Mouse (Mus musculus): ENCODE results near the gene H2-Ab1.
A peak's percentile ranks its signal among the peaks of the same experiment; 100 is the strongest.
"Not testable (repeated sequence)": the region's sequence is repeated elsewhere in the genome, so short reads cannot be mapped to it uniquely, and the experiment has no call there.

H2-Ab1 gene

DNA sequence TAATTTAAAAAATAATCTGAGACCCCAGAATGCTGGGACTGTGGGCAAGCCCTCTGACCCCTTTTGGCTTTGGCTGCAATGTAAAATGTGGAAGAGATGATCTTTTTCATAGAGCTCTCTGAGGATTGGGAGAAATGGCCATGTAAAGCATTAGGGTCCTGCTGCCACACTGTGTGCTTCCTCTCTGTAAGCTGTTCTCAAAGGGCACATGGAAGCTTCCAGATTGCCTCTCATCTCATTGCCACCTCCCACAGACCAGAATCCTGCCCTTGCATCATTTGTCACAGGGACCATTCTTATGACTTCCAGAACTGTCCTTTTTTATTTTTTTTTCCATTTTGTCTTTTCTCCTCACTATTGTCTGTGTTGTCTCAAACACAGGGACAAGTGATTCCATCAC is 49.7 kb downstream of the H2-Ab1 start:
- DNase-seq (ENCODE audit: low spot score in 2 of 2) = no peak

- no peak for DNase-seq (ENCODE audit: low spot score in 2 of 2)
These were observed 50.7 kb downstream of the H2-Ab1 start for GRCm38 (mm10) chr17:34308161-34308560.

DNA sequence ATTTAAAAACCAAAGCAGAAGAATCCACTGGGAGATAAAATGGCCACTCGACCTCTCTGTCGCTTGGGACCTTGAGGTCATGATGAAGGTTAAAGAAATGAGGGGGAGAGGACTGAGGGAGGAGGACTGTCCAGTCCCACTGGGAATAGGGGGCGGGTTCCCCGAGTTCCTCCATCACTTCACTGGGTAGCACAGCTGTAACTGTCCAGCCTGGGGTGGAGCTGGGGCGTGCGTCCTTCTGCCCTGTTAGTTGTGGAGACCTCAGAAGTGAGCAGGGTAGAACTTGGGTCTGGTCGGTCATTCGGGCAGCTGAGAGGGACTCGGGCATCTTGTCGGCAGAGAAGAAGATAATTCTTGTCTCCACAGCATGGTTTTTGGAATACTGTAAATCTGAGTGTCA is 51.7 kb downstream of the H2-Ab1 start:
- no peak for DNase-seq (ENCODE audit: low spot score in 2 of 2)

- peak; percentile 37 to 65 for DNase-seq (ENCODE audit: low spot score in 2 of 2)
These were observed 52.3 kb downstream of the H2-Ab1 start for GRCm38 (mm10) chr17:34309683-34310385.

- DNase-seq (ENCODE audit: low spot score in 2 of 2) = not testable (repeated sequence)
These were observed 53.0 kb downstream of the H2-Ab1 start for GRCm38 (mm10) chr17:34310526-34310925.

- DNase-seq (ENCODE audit: low spot score in 2 of 2) = no peak
These were observed 54.7 kb downstream of the H2-Ab1 start for GRCm38 (mm10) chr17:34312185-34312584.

DNA sequence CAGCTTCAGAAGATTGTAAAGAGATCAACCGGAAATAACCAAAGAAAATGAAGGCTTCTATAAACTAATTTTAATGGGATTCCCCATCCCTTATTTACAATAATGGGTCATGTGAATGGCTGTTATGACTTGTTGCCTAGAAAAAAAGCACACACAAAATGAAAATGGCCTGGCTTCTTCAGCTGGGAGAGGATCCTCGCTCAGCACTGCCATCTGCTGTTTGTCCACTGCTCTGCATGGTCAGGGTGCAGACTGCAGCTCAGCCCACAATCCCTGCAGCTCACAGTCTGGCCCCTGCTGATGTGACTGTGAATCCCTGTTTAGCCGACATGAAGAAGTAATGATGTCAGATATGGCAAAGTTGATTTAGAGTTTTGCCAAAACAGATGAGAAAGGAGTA is 55.9 kb downstream of the H2-Ab1 start:
- peak; percentile 62 to 68 for DNase-seq (ENCODE audit: low spot score in 2 of 2)

DNA sequence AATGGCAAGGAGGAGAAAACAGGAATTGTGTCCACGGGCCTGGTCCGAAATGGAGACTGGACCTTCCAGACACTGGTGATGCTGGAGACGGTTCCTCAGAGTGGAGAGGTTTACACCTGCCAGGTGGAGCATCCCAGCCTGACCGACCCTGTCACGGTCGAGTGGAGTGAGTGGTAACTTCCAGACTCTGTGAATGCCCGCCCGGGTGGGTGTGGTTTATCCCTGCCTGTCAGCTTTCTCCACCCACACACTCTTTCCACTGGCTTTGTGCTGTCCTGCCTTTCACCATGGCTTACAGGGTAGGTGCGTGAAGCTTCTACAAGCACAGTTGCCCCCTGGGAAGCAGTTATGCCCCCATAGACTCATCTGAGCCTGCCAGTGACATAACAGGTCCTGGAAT is 56.8 kb downstream of the H2-Ab1 start:
- no peak for DNase-seq (ENCODE audit: low spot score in 2 of 2)

DNA sequence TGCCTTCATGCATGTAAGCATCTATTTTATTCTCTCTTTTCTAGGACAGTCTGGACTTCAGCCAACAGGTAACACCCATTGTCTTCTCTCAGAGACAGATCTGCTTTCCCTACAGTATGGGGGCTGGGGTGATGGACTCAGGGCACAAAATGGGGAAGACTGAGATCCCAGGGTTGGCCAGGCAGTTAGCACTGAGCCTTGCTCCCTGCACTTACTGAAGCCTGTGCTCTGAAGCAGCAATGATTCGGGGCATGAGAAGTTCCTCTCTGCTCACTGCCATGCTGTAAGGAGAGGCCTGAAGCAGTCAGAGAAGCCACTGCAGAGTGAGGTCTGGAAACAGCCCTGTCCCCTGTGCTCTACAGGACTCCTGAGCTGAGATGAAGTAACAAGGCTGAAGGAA is 58.0 kb downstream of the H2-Ab1 start:
- no peak for DNase-seq (ENCODE audit: low spot score in 2 of 2)

GRCm38 (mm10) chr17:34316697-34317096 is 59.2 kb downstream of the H2-Ab1 start:
- no peak for DNase-seq (ENCODE audit: low spot score in 2 of 2)

- no peak for DNase-seq (ENCODE audit: low spot score in 2 of 2)
These were observed 59.8 kb downstream of the H2-Ab1 start for GRCm38 (mm10) chr17:34317275-34317674.
